Mouse (Mus musculus): ENCODE measurements at regions not wholly inside any gene's neighbourhood (a gene's known extent, or its start where the extent isn't known, plus 50 kb on each side); places are given as distances from the start of the nearest gene placed in this dataset.

GRCm38 (mm10) chr1:71723816-71724215 lies 70.8 kb upstream of the Fn1 start:
- no peaks in the 10 kb centered on the region for H3K4me1 ChIP-seq (ENCODE audit: control insufficient read depth, insufficient read depth, low read length)
- no peak for TF ChIP-seq CTCF (IDR thresholded peaks at IDR 0.05; ENCODE audit: insufficient read depth, low read length)
- TF ChIP-seq POLR2A (IDR thresholded peaks at IDR 0.05; ENCODE audit: borderline replicate concordance, extremely low read depth, low read depth, low read length): no peak
- 37% methylated on average over 7 of the region's 7 CpGs for WGBS
- H3K4me3 ChIP-seq (replicated peaks; ENCODE audit: extremely low read depth, low read depth, low read length): no peak overlapping the region
- DNase-seq: no peak

- no peak overlapping the region for H3K4me3 ChIP-seq (replicated peaks; ENCODE audit: extremely low read depth, low read depth, low read length)
- H3K4me1 ChIP-seq (ENCODE audit: control insufficient read depth, insufficient read depth, low read length): no peaks in the 10 kb centered on the region
- DNase-seq: no peak
- WGBS: 43% methylated on average over 2 of the region's 2 CpGs
- TF ChIP-seq CTCF (IDR thresholded peaks at IDR 0.05; ENCODE audit: insufficient read depth, low read length) (no peak), POLR2A (IDR thresholded peaks at IDR 0.05; ENCODE audit: borderline replicate concordance, extremely low read depth, low read depth, low read length) (no peak)
These were observed 70.0 kb upstream of the Fn1 start for GRCm38 (mm10) chr1:71723039-71723397.

- WGBS: 64% methylated on average over 6 of the region's 6 CpGs
- no peak for DNase-seq
- Histone ChIP-seq H3K4me3 (replicated peaks; ENCODE audit: extremely low read depth, low read depth, low read length) (no peak overlapping the region), H3K4me1 (ENCODE audit: control insufficient read depth, insufficient read depth, low read length) (no peaks in the 10 kb centered on the region)
- TF ChIP-seq POLR2A (IDR thresholded peaks at IDR 0.05; ENCODE audit: borderline replicate concordance, extremely low read depth, low read depth, low read length): no peak
- no peak for TF ChIP-seq CTCF (IDR thresholded peaks at IDR 0.05; ENCODE audit: insufficient read depth, low read length)
These were observed 69.4 kb upstream of the Fn1 start for GRCm38 (mm10) chr1:71722211-71723038.

All from lung, adult 2 months (tissue).